Mouse (Mus musculus) thymus, postnatal 4 days (tissue): ENCODE results near the gene Pde2a.
A peak's percentile ranks its signal among the peaks of the same experiment; 100 is the strongest.

Experiments
- DNase-seq: peaks from one replicate; pipeline ENCODE4 v3.0.0; 2021

The Pde2a gene

DNA sequence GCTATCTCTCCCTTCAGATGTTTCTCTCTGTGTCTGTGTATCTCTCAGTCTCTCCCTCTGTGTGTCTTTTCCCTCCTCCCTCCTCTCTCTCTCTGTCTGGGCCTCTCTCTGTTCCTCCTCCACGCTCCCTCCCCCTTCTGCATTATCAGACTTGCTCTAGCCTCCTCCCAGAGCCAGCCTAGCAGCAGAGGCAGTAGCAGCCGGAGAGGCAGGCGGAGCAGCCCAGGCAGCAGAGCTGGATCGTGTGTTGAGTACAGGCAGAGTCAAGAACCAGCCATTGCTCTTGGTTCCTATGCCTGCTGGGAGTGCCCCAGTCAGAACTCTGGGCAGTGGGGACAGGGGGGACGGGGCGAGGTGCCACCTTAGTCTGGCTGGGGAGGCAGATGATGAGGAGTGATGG, at the start of gene Pde2a:
Gene Pde2a, plus strand, starts transcription at position 163 of the 400 bp plus-strand sequence.
- DNase-seq = no peak

DNA sequence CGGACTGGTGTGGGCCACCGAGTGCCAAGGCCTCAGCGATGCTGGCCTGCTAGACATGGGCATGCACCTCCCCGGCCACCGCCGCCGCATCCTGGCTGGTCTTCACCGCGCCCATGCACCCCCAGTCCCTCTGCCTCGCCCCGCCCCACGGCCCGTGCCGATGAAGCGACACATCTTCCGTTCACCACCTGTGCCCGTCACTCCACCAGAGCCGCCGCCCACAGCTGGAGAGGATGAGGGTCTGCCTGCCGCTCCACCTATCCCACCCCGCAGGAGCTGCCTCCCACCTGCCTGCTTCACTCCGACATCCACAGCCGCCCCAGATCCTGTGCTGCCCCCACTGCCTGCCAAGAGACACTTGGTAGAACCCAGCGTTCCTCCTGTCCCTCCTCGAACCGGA, 48.4 kb upstream of the Pde2a start:
- no peak for DNase-seq

- DNase-seq = no peak
Observed at GRCm38 (mm10) chr7:101374155-101374554, 47.3 kb upstream of the Pde2a start.

DNA sequence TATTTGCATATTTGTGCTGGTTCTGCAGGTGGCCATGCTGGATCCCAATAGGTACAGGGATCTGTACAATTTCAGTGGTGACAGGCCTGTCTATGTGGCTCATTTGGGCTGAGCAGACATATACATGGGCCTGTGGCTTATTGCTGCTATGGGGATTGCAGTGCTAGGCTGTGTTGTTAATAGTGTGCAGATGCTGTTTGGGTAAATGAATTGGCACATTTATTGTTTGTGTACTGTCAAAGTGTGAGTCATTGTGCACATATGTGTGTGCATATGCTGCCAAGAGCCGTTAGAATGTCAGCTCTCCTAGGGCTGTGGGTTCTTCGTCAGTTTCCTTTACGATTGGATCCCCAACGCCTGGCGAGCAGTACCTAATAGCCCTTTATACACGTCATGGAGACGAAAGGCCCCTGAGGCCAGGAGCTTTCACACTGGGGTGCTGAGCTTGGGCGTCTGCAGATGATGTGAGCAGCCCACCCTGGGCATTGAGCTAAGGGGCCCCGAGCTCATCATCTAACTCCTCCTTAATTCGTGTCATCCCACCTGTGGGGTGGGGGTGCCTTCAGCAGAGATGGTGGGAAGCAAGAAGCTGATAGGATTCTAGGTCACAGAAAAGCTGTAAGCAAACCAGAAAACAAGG, 44.7 kb upstream of the Pde2a start:
- DNase-seq = no peak

DNA sequence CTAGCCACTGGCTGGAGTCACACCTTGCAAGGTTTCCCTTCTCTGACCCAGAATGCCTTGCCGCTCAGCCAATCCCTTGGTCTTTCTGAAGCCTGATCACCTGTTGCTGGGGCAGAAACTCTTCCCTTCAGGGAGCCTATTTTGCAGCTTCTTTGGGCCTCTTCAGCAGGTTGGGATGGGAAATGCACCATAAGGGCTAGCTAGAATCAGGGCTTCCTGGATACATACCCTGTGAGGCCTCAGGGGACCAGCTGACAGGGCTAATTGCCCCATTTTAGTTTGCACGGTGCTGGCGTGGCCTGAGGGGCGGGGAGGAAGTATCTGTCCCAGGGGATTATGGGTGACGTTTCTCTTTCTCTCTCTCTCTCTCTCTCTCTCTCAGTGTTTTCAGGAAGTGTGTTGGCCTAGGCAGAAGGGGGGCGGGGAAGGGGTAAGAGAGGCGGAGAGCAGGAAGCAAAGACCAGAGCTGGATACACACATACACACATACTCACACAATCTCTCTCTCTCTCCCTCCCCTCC, 43.7 kb upstream of the Pde2a start:
- peak; percentile 86 for DNase-seq

- peak; percentile 42 for DNase-seq
Observed at GRCm38 (mm10) chr7:101378285-101378684, 43.2 kb upstream of the Pde2a start.

GRCm38 (mm10) chr7:101378796-101379465, 42.6 kb upstream of the Pde2a start:
- peak; percentile 45 for DNase-seq

DNA sequence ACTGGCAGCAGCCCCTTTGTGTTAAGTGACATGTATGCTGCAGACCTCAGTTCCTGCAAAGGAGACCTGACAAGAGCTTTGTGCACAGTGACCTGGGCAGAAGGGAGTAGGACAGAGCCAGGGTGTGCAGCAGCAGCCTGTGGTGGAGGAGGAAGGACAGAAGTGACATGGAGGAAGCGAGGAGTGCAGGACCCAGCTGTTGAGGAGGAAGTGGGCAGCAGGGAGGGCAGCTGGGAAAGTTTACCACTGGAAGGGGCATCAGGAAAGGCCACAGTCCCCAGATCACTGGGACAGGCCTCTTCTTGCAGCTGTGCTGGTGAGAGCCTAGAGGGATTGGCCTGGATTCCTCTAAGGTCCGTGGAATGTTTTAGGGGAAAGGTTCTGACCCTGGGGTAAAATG, 41.8 kb upstream of the Pde2a start:
- DNase-seq = no peak

DNA sequence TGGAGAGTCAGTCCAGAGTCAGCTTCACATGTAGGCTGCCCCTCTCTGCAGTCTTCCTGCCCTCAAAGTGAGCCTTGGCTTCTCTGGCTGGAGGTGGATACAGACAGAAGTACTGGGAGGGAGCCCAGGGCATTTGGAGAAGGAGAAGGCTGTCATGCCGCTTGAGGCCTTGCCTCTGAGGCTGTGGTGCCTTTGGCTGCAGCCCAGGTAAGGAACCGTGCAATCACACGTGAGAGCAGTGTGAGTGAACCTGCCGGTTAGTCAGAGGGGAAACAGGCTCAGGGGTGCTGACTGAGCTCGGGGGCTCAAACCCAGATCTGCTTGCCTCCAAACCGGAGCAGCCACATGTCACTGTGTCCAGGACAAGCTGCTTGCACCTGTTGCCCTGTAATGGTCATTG, 40.0 kb upstream of the Pde2a start:
- no peak for DNase-seq

DNA sequence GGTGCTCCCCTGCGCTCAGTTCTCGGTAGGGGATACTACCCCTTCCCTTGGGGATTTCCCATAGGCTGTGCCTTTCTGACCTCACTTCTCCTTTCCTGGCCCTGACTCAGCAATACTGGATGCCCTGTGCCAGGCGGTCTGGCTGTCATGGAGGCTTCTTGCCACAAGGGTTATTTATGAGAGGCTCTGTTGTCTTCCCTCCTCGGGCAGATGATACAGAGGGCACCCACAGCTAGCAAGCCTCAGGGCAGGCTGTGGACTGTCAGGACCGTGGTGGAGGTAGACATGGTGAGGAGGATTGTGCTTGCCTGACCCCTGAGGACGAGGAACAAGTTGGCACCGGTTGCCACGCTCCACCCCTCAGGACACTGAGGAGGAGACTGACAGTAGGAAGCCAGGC, 39.1 kb upstream of the Pde2a start:
- no peak for DNase-seq

- DNase-seq = no peak
Observed at GRCm38 (mm10) chr7:101383756-101384155, 37.7 kb upstream of the Pde2a start.

GRCm38 (mm10) chr7:101384931-101385330, 36.6 kb upstream of the Pde2a start:
- DNase-seq = no peak

GRCm38 (mm10) chr7:101385331-101385733, 36.2 kb upstream of the Pde2a start:
- no peak for DNase-seq

DNA sequence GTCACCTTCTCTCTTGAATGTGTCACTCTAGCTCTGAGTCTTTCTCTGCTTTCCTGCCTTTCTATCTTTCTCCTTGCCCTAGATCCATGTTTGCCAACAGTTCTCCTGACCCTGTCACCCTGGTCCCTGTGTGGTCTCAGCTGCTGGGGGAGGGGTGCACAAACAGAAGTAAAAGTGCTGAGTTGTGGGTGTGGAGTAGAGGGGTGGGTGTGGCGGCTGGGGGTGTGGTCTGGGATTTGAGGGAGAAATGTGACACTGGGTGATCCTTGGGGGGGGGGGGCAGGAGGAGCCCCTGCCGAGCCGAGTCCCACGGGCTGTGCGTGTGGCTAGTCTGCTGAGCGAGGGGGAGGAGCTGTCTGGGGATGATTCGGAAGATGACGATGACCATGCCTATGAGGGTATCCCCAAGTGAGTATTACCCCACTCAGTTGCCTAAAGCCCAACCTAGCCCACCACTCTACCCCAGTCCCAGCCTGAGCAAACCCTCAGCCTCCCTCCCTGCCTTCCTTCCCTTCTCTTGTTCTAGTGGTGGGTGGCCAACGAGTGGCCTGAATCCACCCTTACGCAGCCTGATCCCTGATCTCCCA, 35.5 kb upstream of the Pde2a start:
- DNase-seq = no peak

- no peak for DNase-seq
Observed at GRCm38 (mm10) chr7:101389256-101389655, 32.2 kb upstream of the Pde2a start.

DNA sequence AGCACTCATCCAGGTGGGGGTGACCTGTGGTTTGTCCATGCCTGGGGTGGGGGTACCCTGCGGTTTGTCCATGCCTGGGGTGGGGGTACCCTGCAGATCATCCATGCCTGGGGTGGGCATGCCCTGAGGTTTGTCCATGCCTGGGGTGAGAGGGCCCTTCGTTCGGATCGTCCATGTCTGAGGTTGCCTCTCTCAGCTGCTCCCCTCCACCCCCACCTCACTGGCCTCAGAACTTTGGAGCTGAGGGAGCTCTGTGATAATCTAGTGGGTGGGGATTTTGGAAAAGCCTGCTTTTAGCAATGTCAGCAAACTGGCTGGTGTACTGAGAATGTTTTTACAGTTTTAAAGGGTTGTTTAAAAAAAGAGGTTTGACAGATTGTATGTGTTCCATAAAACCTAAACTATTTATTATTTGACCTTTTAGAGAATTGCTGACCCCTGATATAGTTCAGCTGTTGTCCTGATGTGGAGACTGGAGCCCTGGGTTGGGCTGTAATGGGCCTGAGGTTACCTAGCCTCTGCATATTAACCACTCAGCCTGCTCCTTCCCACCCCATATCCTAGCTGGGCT, 29.5 kb upstream of the Pde2a start:
- no peak for DNase-seq

- DNase-seq = no peak
Observed at GRCm38 (mm10) chr7:101393015-101393414, 28.5 kb upstream of the Pde2a start.

DNA sequence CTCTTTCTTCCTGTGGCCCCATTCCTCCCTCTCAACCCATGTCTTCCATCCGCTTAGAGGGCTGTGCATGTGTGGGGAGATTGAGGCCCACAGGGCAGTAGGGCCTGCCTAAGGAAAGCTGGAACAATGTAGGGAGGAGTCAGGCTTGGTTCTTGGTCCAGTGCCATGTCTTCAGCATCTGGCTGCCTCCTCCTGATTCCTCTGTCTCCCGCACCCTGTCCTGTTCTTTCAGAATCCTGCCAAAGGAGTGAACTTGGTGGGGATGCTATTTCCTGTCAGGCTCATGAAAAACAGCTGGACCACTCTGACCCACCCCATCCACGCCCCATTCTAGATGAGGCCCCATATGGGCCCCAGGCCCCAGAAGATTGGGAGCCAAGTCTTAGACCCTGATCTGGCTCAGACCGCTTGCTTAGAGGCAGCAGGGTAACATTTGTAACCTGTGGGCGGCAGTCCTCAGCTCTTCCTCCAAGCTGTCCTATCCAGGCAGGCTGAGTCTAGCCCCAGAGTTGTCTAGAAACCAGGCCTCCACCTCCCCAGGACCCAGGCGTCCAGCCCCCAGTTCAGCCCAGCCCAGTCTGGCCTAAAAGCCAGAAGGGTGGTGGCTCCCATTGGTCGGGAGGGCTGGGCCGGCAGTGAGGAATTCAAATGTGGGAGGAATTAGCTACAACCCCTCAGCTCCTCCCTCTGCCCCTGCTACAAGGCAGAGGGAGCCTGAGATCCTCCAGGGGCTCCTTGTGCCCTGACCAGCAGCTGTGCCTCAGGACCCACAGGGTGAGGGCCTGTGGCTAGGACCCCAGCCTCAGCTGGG, 27.6 kb upstream of the Pde2a start:
- DNase-seq = no peak

DNA sequence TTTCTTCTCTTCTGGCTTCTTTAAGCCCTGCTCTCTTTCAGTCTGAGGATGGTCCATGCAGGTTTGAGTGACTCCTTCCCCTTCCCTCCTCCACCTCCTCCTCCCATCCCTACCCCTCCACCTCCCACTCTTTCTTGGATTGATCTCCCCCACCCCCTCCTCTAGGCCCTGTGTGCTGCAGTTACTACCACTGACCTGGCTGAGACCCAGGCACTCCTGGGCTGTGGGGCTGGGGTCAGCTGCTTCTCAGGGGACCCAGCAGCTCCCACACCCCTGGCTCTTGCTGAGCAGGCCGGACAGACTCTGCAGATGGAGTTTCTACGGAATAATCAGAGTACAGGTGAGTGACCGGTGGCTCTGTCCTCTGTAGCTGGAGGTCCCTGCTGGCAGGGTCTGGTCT, 26.9 kb upstream of the Pde2a start:
- DNase-seq = no peak

- DNase-seq = no peak
Observed at GRCm38 (mm10) chr7:101395471-101395870, 26.0 kb upstream of the Pde2a start.

GRCm38 (mm10) chr7:101397175-101397574, 24.3 kb upstream of the Pde2a start:
- no peak for DNase-seq

- DNase-seq = no peak
Observed at GRCm38 (mm10) chr7:101401510-101401909, 20.0 kb upstream of the Pde2a start.

DNA sequence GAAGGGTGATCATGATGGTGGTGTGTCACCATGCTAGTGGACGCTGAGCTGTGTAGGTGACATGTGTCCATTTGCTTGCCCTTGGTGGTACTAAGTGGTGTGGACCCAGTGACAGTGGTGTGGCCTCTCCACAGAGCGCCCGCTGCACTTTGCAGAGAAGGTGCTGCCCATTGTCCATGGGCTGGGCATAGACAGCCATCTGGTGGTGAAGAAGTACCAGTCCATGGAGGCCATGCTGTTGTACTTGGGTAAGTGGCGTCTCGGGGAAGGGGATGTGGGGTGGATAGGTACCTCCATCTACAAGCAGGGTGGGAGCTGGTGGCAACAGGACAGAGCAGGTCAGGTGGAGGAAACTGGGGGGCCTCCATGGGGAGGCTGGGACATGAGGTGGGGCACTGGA, 17.7 kb upstream of the Pde2a start:
- no peak for DNase-seq
